Mouse (Mus musculus): ENCODE measurements at regions not wholly inside any gene's neighbourhood (a gene's known extent, or its start where the extent isn't known, plus 50 kb on each side); places are given as distances from the start of the nearest gene placed in this dataset.

- peak overlapping the region; percentile 66; the same call in 1 of the 2 replicates for H3K27ac ChIP-seq
- 24% methylated on average over 23 of the region's 23 CpGs for WGBS
Observed at GRCm38 (mm10) chr8:12165487-12166152, 113.0 kb upstream of the A230072I06Rik start.

GRCm38 (mm10) chr8:12171788-12172187, 106.8 kb upstream of the A230072I06Rik start:
- WGBS: 69% methylated on average over 12 of the region's 12 CpGs
- Histone ChIP-seq H3K4me2 (replicated peaks) (no peak overlapping the region), H3K27me3 (peaks cover 37% of the 10 kb centered on the region), H3K4me3 (no peak overlapping the region), H3K36me3 (no peaks in the 10 kb centered on the region), H3K4me1 (peaks cover 32% of the 10 kb centered on the region), H3K9ac (no peak overlapping the region), H3K9me3 (replicated peaks) (no peaks in the 10 kb centered on the region), H3K27ac (no peak overlapping the region)
- ATAC-seq (ENCODE audit: low FRiP score): no peak

More at GRCm38 (mm10) chr8:12165487-12166152, 113.0 kb upstream of the A230072I06Rik start:
- peaks cover 43% of the 10 kb centered on the region for H3K4me1 ChIP-seq
- peaks cover 62% of the 10 kb centered on the region for H3K27me3 ChIP-seq
- H3K36me3 ChIP-seq: no peaks in the 10 kb centered on the region
- H3K9me3 ChIP-seq (replicated peaks): no peaks in the 10 kb centered on the region
- peak overlapping the region; percentile 41 for H3K4me2 ChIP-seq (replicated peaks)
- no peak; the same call in 1 of the 2 replicates for ATAC-seq (ENCODE audit: low FRiP score)
- H3K9ac ChIP-seq: peak overlapping the region; percentile 49
- H3K4me3 ChIP-seq: 0 out of 2 replicates have a peak overlapping the region, but pooled peaks have one; percentile 4

DNA sequence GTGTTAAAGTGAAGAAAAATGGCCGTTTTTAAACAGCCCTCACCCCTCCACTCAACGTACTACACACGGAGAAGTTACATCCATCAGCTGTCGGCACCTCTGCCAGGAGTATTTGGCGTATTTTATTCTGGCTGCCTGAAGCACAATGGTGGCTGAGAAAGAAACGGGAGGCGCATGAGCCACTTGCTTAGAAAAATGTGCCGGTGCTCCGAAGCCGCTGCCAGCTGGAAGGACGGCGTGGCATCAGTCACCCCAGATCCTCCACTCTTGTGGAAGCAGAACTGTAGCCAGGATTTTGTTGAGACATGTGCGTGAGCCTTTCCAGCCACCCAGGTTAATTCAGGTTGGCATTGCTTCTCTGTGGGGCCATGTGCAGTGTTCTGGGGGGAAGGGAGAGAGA, 103.1 kb upstream of the A230072I06Rik start:
- no peak overlapping the region for H3K4me3 ChIP-seq
- WGBS: 64% methylated on average over 13 of the region's 13 CpGs
- no peak overlapping the region for H3K9ac ChIP-seq
- ATAC-seq (ENCODE audit: low FRiP score): no peak
- no peak overlapping the region for H3K27ac ChIP-seq
- H3K36me3 ChIP-seq: no peaks in the 10 kb centered on the region
- no peaks in the 10 kb centered on the region for H3K9me3 ChIP-seq (replicated peaks)
- H3K4me1 ChIP-seq: peaks cover 22% of the 10 kb centered on the region
- no peak overlapping the region for H3K4me2 ChIP-seq (replicated peaks)
- H3K27me3 ChIP-seq: peaks cover 9% of the 10 kb centered on the region; the same call in 1 of the 2 replicates

GRCm38 (mm10) chr8:12184666-12185065, 94.0 kb upstream of the A230072I06Rik start:
- Histone ChIP-seq H3K9me3 (replicated peaks) (no peaks in the 10 kb centered on the region), H3K36me3 (no peaks in the 10 kb centered on the region), H3K27me3 (peaks cover 18% of the 10 kb centered on the region), H3K4me2 (replicated peaks) (no peak overlapping the region), H3K27ac (no peak overlapping the region), H3K4me1 (no peaks in the 10 kb centered on the region), H3K9ac (no peak overlapping the region), H3K4me3 (no peak overlapping the region)
- 80% methylated on average over 4 of the region's 4 CpGs for WGBS
- ATAC-seq (ENCODE audit: low FRiP score): no peak

- H3K27ac ChIP-seq: no peak overlapping the region
- no peak overlapping the region for H3K9ac ChIP-seq
- H3K4me2 ChIP-seq (replicated peaks): no peak overlapping the region
- 91% methylated on average over 3 of the region's 3 CpGs for WGBS
- no peak overlapping the region for H3K4me3 ChIP-seq
- no peaks in the 10 kb centered on the region for H3K9me3 ChIP-seq (replicated peaks)
- H3K4me1 ChIP-seq: no peaks in the 10 kb centered on the region
- no peak for ATAC-seq (ENCODE audit: low FRiP score)
- H3K36me3 ChIP-seq: no peaks in the 10 kb centered on the region
- H3K27me3 ChIP-seq: peaks cover 16% of the 10 kb centered on the region
Observed at GRCm38 (mm10) chr8:12187366-12187765, 91.3 kb upstream of the A230072I06Rik start.

- Histone ChIP-seq H3K4me1 (no peaks in the 10 kb centered on the region), H3K27me3 (peaks cover 16% of the 10 kb centered on the region), H3K27ac (no peak overlapping the region), H3K9ac (no peak overlapping the region), H3K9me3 (replicated peaks) (no peaks in the 10 kb centered on the region), H3K4me3 (no peak overlapping the region), H3K36me3 (no peaks in the 10 kb centered on the region), H3K4me2 (replicated peaks) (no peak overlapping the region)
- ATAC-seq (ENCODE audit: low FRiP score): no peak
- WGBS: 77% methylated on average over 5 of the region's 5 CpGs
Observed at GRCm38 (mm10) chr8:12188451-12188850, 90.2 kb upstream of the A230072I06Rik start.

DNA sequence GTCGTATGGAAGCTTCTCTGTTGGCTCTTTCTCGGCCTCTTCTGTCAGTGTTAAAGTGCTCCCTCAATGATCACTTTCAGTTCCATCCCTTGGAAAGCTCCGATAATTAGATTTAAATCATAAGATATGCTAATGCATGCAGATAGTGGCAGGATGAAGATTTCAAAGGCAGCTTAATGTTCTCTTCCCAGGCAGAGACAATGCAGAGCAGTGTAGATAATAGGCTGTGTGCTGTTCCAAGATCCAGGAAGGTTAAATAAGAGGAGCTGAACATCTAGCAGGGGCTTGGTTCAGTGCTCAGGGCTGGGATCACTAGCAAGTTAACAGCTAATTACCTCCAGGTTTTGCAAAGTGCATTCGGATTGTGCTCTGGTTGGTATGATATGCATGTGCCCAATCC, 89.7 kb upstream of the A230072I06Rik start:
- 77% methylated on average over 4 of the region's 4 CpGs for WGBS
- no peak for ATAC-seq (ENCODE audit: low FRiP score)

GRCm38 (mm10) chr8:12192006-12192405, 86.6 kb upstream of the A230072I06Rik start:
- no peak for ATAC-seq (ENCODE audit: low FRiP score)
- Histone ChIP-seq H3K27me3 (0 out of 2 replicates have a peak, but pooled peaks cover 7% of the 10 kb centered on the region), H3K4me3 (no peak overlapping the region), H3K4me1 (no peaks in the 10 kb centered on the region), H3K36me3 (no peaks in the 10 kb centered on the region), H3K4me2 (replicated peaks) (no peak overlapping the region), H3K9ac (no peak overlapping the region), H3K9me3 (replicated peaks) (no peaks in the 10 kb centered on the region), H3K27ac (no peak overlapping the region)
- 26% methylated on average over 8 of the region's 8 CpGs for WGBS

More for the DNA sequence above, 89.7 kb upstream of the A230072I06Rik start:
- no peak overlapping the region for H3K9ac ChIP-seq
- H3K4me2 ChIP-seq (replicated peaks): no peak overlapping the region
- no peak overlapping the region for H3K27ac ChIP-seq
- no peak overlapping the region for H3K4me3 ChIP-seq
- no peaks in the 10 kb centered on the region for H3K36me3 ChIP-seq
- H3K27me3 ChIP-seq: peaks cover 17% of the 10 kb centered on the region
- no peaks in the 10 kb centered on the region for H3K4me1 ChIP-seq
- no peaks in the 10 kb centered on the region for H3K9me3 ChIP-seq (replicated peaks)

GRCm38 (mm10) chr8:12205909-12206308, 72.7 kb upstream of the A230072I06Rik start:
- peaks cover 48% of the 10 kb centered on the region for H3K27me3 ChIP-seq

DNA sequence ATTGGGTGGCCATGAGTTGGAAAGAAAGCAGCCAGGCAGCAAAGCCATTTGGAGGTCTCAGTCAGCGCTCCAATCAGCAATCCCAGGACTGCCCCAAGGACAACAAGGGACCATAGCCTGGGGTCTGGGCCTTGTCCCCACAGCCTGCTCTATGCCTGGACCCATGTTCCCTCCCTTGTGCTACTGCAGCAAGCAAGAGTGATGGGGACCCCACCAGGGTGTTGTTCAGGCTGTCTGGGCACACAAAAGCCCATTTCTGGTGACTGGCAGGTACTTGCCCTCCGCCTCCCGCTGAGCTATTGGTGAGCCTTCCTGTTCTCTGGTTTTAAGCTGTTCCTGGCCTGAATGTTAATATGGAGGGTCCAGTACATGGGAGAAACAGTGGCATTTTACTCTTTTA, 71.2 kb upstream of the A230072I06Rik start:
- Histone ChIP-seq H3K4me3 (no peak overlapping the region), H3K4me2 (replicated peaks) (no peak overlapping the region), H3K9me3 (replicated peaks) (no peaks in the 10 kb centered on the region), H3K4me1 (peaks cover 7% of the 10 kb centered on the region; the same call in 1 of the 2 replicates), H3K27me3 (peaks cover 55% of the 10 kb centered on the region), H3K27ac (no peak overlapping the region), H3K36me3 (no peaks in the 10 kb centered on the region), H3K9ac (no peak overlapping the region)
- 59% methylated on average over 3 of the region's 3 CpGs for WGBS
- no peak for ATAC-seq (ENCODE audit: low FRiP score)

More at GRCm38 (mm10) chr8:12205909-12206308, 72.7 kb upstream of the A230072I06Rik start:
- H3K36me3 ChIP-seq: no peaks in the 10 kb centered on the region
- WGBS: 81% methylated on average over 1 of the region's 1 CpGs
- H3K4me3 ChIP-seq: no peak overlapping the region
- H3K9me3 ChIP-seq (replicated peaks): no peaks in the 10 kb centered on the region
- ATAC-seq (ENCODE audit: low FRiP score): no peak
- no peak overlapping the region for H3K4me2 ChIP-seq (replicated peaks)
- H3K4me1 ChIP-seq: peaks cover 7% of the 10 kb centered on the region; the same call in 1 of the 2 replicates
- H3K27ac ChIP-seq: no peak overlapping the region
- no peak overlapping the region for H3K9ac ChIP-seq

GRCm38 (mm10) chr8:12213774-12214173, 64.8 kb upstream of the A230072I06Rik start:
- peaks cover 7% of the 10 kb centered on the region; the same call in 1 of the 2 replicates for H3K4me1 ChIP-seq
- no peak overlapping the region for H3K4me2 ChIP-seq (replicated peaks)
- no peak overlapping the region for H3K4me3 ChIP-seq
- H3K27ac ChIP-seq: no peak overlapping the region
- ATAC-seq (ENCODE audit: low FRiP score): no peak
- no peaks in the 10 kb centered on the region for H3K36me3 ChIP-seq
- H3K9me3 ChIP-seq (replicated peaks): no peaks in the 10 kb centered on the region
- no peak overlapping the region for H3K9ac ChIP-seq
- H3K27me3 ChIP-seq: peaks cover 47% of the 10 kb centered on the region
- WGBS: 72% methylated on average over 7 of the region's 7 CpGs

DNA sequence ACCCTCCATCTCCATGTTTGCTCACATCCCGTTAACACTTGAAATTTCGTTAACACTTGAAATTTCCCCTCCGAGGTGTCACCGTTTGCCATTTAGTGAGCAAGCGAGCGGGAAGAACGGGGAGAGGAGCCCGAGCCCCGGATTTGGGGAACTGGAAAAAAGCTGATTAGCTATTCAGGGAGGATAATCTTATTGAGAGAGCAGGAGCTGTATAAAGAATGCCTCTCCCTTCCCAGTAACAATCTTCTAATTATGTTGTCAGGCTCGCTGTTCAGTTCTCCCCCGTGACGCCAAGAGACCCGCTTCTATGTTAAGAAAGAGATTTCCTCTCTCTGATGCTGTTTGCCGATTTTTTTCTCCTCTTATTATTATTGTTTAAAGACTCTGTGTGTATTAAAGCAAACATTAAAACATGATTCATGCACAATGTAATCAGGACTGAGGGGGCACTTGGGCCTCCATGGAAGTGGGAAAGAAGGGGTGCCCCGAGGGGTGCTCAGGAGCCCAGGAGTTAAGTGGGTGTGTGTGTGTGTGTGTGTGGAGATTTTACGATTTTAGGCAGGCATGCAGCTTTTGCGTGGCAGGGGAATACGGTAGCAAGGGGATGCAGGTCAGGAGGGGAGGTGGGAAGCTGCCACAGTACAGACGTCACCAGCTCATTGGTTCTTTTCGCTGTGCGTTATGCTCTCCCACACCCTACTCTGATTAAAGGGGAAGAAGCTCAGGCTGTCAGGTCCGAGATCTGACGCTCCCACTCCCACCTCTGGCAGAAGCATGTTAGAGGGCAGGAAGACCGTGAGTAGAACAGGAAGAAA, 64.2 kb upstream of the A230072I06Rik start:
- no peak overlapping the region for H3K9ac ChIP-seq
- H3K4me1 ChIP-seq: peaks cover 7% of the 10 kb centered on the region; the same call in 1 of the 2 replicates
- H3K4me2 ChIP-seq (replicated peaks): no peak overlapping the region; the same call in 1 of the 2 replicates
- 41% methylated on average over 24 of the region's 24 CpGs for WGBS
- no peak overlapping the region for H3K4me3 ChIP-seq
- 0 out of 2 replicates have a peak, but pooled peaks have one; percentile 35 for ATAC-seq (ENCODE audit: low FRiP score)
- H3K36me3 ChIP-seq: no peaks in the 10 kb centered on the region
- no peaks in the 10 kb centered on the region for H3K9me3 ChIP-seq (replicated peaks)
- peaks cover 45% of the 10 kb centered on the region for H3K27me3 ChIP-seq
- H3K27ac ChIP-seq: no peak overlapping the region
